Mouse (Mus musculus) adrenal gland, postnatal 10 days (tissue): Measurements from ENCODE around the gene Gm10436. TPM values are rescaled to one million over a fixed set of nuclear protein-coding genes. Genes with fewer than 3 reads are reported as not detected.
"Not testable (repeated sequence)": the region's sequence is repeated elsewhere in the genome, so short reads cannot be mapped to it uniquely, and the experiment has no call there.

Experiments used
- DNase-seq: peaks from one replicate; pipeline ENCODE4 v3.0.0; 2021; ENCODE audit warnings: mixed read lengths
- long read RNA-seq, 2 experiments: library from polyadenylated mRNA; stranded (forward); transcript quantifications; one replicate each; pipeline ENCODE4 v2.0.0; 2021
- total RNA-seq, 2 experiments: library from RNA; stranded (reverse); gene quantifications; 2 replicates each; pipeline ENCODE4 v1.2.3; 2021

Gm10436 gene
- total RNA-seq, result not detected
- long read RNA-seq, experiment 1, result 0 reads
- long read RNA-seq, experiment 2, result 0 reads

DNA sequence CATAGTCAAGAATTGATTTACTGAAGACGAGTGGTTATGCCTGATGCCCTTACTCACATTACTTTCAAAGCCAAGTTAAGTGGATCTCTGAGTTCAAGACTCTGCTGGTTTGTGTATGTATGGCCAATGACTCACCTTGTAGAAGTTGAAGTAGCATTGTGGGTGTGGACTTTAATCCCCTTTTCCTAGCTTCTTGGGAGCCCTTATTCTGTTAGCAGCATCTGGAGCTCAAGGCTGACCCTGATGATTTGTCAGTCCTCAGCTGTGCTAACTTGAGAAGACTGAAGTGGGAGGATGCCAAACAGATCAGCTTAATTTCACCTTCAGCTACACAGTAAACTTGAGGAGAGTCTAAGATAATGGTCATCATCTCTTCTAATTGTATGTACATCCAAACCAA is at the start of gene Gm10436:
TSS of gene Gm10436 (minus strand) at position 101 of the 400 bp plus-strand sequence.
- not testable (repeated sequence) for DNase-seq

DNA sequence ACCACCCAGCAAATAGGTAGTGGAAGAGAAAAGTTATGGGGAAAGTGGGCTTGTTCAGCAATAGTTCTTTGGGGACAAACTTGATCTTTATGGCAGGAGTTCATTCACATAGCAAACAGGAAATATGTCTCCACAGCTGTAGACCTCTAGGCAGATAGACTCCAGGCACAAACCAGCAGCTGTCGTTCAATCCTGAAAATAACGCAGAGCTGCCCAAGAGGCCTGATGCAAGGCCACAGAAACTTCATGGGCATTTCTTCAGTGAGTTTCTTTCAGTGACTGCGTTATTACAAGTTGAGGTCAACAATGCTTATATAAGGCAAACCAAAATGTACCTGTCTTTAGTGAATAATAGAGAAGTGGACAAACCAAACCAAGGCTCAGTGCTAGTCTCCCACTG is 37.5 kb upstream of the Gm10436 start:
- DNase-seq, result no peak

DNA sequence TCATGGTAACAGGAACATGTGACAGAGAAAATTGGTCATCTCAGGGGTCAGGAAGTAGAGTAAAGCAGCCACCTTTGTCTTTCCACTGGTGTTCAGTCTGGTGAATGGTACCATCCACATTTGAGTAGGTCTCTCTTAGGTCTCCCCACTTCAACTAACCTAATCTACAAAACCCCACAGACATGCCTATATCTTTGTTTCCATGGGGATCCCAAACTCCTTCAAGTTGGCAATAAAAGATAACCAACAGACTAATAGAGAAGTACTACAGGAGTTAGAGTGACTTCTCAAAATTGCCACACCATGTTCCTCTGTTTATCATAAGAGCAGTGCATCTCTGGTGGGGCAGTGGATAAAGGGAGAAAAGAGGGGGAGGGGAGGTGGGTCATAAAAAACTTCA is 36.2 kb upstream of the Gm10436 start:
- DNase-seq, result not testable (repeated sequence)

DNA sequence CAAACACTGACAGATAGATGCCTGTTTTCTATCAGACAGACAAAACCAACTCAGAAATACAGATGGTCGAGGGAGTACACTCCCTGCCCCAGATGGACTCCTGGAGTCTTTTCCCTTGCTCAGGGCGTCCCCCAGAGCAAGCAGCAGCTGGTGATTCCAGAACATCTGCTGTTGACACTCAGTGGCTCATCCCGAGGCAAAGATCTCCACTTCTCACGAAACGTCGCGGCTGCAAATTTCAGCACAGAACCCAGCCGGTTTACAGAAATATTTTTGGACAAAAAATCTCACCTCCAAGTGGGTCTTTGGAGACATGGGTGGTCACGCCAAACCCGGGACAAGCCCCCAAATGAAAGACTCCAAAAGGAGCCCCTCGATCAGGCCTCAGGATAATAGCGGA is 32.7 kb upstream of the Gm10436 start:
- DNase-seq, result no peak

DNA sequence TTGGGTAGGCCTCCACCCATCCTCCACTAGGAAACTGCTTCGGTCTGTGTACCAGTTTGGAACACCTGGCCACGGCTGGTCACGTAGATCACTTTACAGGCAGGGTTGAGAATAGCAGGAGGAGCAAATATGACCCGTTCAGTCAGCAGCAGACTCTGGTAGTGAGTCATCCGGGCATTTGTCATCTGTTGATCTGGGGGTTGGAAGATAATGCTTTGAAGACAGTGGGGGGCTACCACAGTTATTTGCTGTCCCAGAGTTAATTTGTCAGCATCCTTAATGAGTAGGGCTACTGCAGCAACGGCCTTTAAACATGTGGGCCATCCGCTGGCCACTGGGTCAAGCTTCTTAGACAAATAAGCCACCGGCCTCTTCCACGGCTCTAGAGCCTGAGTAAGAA is 29.6 kb upstream of the Gm10436 start:
- not testable (repeated sequence) for DNase-seq

DNA sequence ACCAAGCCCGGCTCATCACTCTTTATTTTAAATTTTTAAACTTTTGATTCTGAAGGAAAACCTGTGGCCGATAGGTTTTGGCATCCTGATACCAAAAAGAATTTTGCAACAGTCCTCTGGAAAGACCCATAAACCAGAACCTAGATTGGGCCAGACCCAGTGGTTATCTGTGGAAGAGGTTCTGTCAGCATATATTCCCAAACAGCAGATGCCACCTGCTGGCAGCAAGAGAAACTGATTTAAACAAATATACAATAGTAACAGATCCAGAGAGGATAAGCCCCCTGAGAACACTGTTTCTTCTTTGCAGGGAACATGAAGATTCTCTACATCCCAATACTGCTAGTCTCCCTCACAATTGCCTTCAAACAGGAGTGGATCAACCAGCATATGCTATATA is 20.9 kb upstream of the Gm10436 start:
- no peak for DNase-seq

Other genes with a start within 250 kb of the Gm10436 start
- gene Gm2042, start 228.0 kb downstream of the Gm10436 start, total RNA-seq, result not detected
- gene Gm2075, start 170.3 kb downstream of the Gm10436 start, total RNA-seq, result not detected
- not detected for gene Gm6803, start 163.3 kb downstream of the Gm10436 start, total RNA-seq
- gene Gm2056, start 155.1 kb downstream of the Gm10436 start, total RNA-seq, result not detected
- gene Gm16368, start 98.4 kb downstream of the Gm10436 start, total RNA-seq, result not detected
- gene Gm8332, start 68.0 kb upstream of the Gm10436 start, total RNA-seq, result not detected
- not detected for gene Gm5662, start 92.4 kb upstream of the Gm10436 start, total RNA-seq
- not detected for gene Gm5039, start 141.9 kb upstream of the Gm10436 start, total RNA-seq
- gene Adck1, start 178.4 kb upstream of the Gm10436 start, total RNA-seq, result 10 to 100 TPM; 23.3 to 27.9 TPM